Mouse (Mus musculus): ENCODE data around the gene Ptch1. TPM values are rescaled to one million over a fixed set of nuclear protein-coding genes. Genes with fewer than 3 reads are reported as not detected.
A peak's percentile ranks its signal among the peaks of the same experiment; 100 is the strongest.

Gene Ptch1
- polyA plus RNA-seq, 1 experiment, result 63.6 TPM

- TF ChIP-seq CTCF (IDR thresholded peaks at IDR 0.05; ENCODE audit: borderline replicate concordance, insufficient read depth, low read depth, low read length), result no peak
- TF ChIP-seq POLR2A (IDR thresholded peaks at IDR 0.05; ENCODE audit: borderline replicate concordance, insufficient read depth, low read length), result no peak
- under 1% methylated on average over 7 of the region's 7 CpGs for WGBS
- H3K27me3 ChIP-seq (ENCODE audit: control insufficient read depth, insufficient read depth, low read length), result no peaks in the 10 kb centered on the region
- 0 out of 2 replicates have a peak overlapping the region, but pooled peaks have one; percentile 98 for H3K27ac ChIP-seq (ENCODE audit: insufficient read depth, low read length)
- H3K4me3 ChIP-seq (replicated peaks; ENCODE audit: insufficient read depth, low read depth, low read length), result peak overlapping the region; percentile 73
- DNase-seq, result peak; percentile 35 to 39
- peaks cover 24% of the 10 kb centered on the region for H3K4me1 ChIP-seq (ENCODE audit: control insufficient read depth, insufficient read depth, low read length)
These were observed 11.0 kb downstream of the Ptch1 start for GRCm38 (mm10) chr13:63562141-63562971.

- WGBS, result 43% methylated on average over 8 of the region's 8 CpGs
- no peak overlapping the region for H3K27ac ChIP-seq (ENCODE audit: insufficient read depth, low read length)
- peak in 1 of 2 experiments; percentile 12 for DNase-seq
- no peak for TF ChIP-seq POLR2A (IDR thresholded peaks at IDR 0.05; ENCODE audit: borderline replicate concordance, insufficient read depth, low read length)
- TF ChIP-seq CTCF (IDR thresholded peaks at IDR 0.05; ENCODE audit: borderline replicate concordance, insufficient read depth, low read depth, low read length), result no peak
- peaks cover 35% of the 10 kb centered on the region for H3K4me1 ChIP-seq (ENCODE audit: control insufficient read depth, insufficient read depth, low read length)
- no peaks in the 10 kb centered on the region for H3K27me3 ChIP-seq (ENCODE audit: control insufficient read depth, insufficient read depth, low read length)
- H3K4me3 ChIP-seq (replicated peaks; ENCODE audit: insufficient read depth, low read depth, low read length), result no peak overlapping the region
These were observed 15.0 kb downstream of the Ptch1 start for GRCm38 (mm10) chr13:63558297-63558890.

- H3K4me3 ChIP-seq (replicated peaks; ENCODE audit: insufficient read depth, low read depth, low read length), result no peak overlapping the region
- TF ChIP-seq POLR2A (IDR thresholded peaks at IDR 0.05; ENCODE audit: borderline replicate concordance, insufficient read depth, low read length) (no peak), CTCF (IDR thresholded peaks at IDR 0.05; ENCODE audit: borderline replicate concordance, insufficient read depth, low read depth, low read length) (no peak)
- H3K4me1 ChIP-seq (ENCODE audit: control insufficient read depth, insufficient read depth, low read length), result peaks cover 45% of the 10 kb centered on the region
- no peak overlapping the region for H3K27ac ChIP-seq (ENCODE audit: insufficient read depth, low read length)
- WGBS, result 28% methylated on average over 1 of the region's 1 CpGs
- H3K27me3 ChIP-seq (ENCODE audit: control insufficient read depth, insufficient read depth, low read length), result no peaks in the 10 kb centered on the region
- no peak for DNase-seq
These were observed 17.0 kb downstream of the Ptch1 start for GRCm38 (mm10) chr13:63556431-63556830.

GRCm38 (mm10) chr13:63555885-63556284 is 17.5 kb downstream of the Ptch1 start:
- no peak for DNase-seq
- TF ChIP-seq CTCF (IDR thresholded peaks at IDR 0.05; ENCODE audit: borderline replicate concordance, insufficient read depth, low read depth, low read length), result no peak
- peaks cover 48% of the 10 kb centered on the region for H3K4me1 ChIP-seq (ENCODE audit: control insufficient read depth, insufficient read depth, low read length)
- H3K27me3 ChIP-seq (ENCODE audit: control insufficient read depth, insufficient read depth, low read length), result no peaks in the 10 kb centered on the region
- 12% methylated on average over 5 of the region's 5 CpGs for WGBS
- H3K27ac ChIP-seq (ENCODE audit: insufficient read depth, low read length), result no peak overlapping the region
- H3K4me3 ChIP-seq (replicated peaks; ENCODE audit: insufficient read depth, low read depth, low read length), result no peak overlapping the region

- WGBS, result 22% methylated on average over 11 of the region's 11 CpGs
- Histone ChIP-seq H3K27ac (ENCODE audit: insufficient read depth, low read length) (peak overlapping the region; percentile 63), H3K27me3 (ENCODE audit: control insufficient read depth, insufficient read depth, low read length) (no peaks in the 10 kb centered on the region), H3K4me3 (replicated peaks; ENCODE audit: insufficient read depth, low read depth, low read length) (peak overlapping the region; percentile 10), H3K4me1 (ENCODE audit: control insufficient read depth, insufficient read depth, low read length) (peaks cover 50% of the 10 kb centered on the region)
- no peak for DNase-seq
- no peak for TF ChIP-seq POLR2A (IDR thresholded peaks at IDR 0.05; ENCODE audit: borderline replicate concordance, insufficient read depth, low read length)
- TF ChIP-seq CTCF (IDR thresholded peaks at IDR 0.05; ENCODE audit: borderline replicate concordance, insufficient read depth, low read depth, low read length), result no peak
These were observed 18.8 kb downstream of the Ptch1 start for GRCm38 (mm10) chr13:63554569-63554968.

- TF ChIP-seq POLR2A (IDR thresholded peaks at IDR 0.05; ENCODE audit: borderline replicate concordance, insufficient read depth, low read length), result no peak
- TF ChIP-seq CTCF (IDR thresholded peaks at IDR 0.05; ENCODE audit: borderline replicate concordance, insufficient read depth, low read depth, low read length), result no peak
These were observed 20.0 kb downstream of the Ptch1 start for GRCm38 (mm10) chr13:63553436-63553835.

GRCm38 (mm10) chr13:63552291-63552932 is 21.0 kb downstream of the Ptch1 start:
- TF ChIP-seq CTCF (IDR thresholded peaks at IDR 0.05; ENCODE audit: borderline replicate concordance, insufficient read depth, low read depth, low read length) (no peak), POLR2A (IDR thresholded peaks at IDR 0.05; ENCODE audit: borderline replicate concordance, insufficient read depth, low read length) (peak; percentile 45; the same call in 1 of the 2 replicates)
- Histone ChIP-seq H3K27me3 (ENCODE audit: control insufficient read depth, insufficient read depth, low read length) (no peaks in the 10 kb centered on the region), H3K4me3 (replicated peaks; ENCODE audit: insufficient read depth, low read depth, low read length) (peak overlapping the region; percentile 16), H3K27ac (ENCODE audit: insufficient read depth, low read length) (peak overlapping the region; percentile 57), H3K4me1 (ENCODE audit: control insufficient read depth, insufficient read depth, low read length) (peaks cover 50% of the 10 kb centered on the region)
- peak; percentile 99 for DNase-seq
- 5% methylated on average over 10 of the region's 10 CpGs for WGBS

More at GRCm38 (mm10) chr13:63553436-63553835, 20.0 kb downstream of the Ptch1 start:
- Histone ChIP-seq H3K27me3 (ENCODE audit: control insufficient read depth, insufficient read depth, low read length) (no peaks in the 10 kb centered on the region), H3K4me3 (replicated peaks; ENCODE audit: insufficient read depth, low read depth, low read length) (peak overlapping the region; percentile 0), H3K27ac (ENCODE audit: insufficient read depth, low read length) (peak overlapping the region; percentile 57), H3K4me1 (ENCODE audit: control insufficient read depth, insufficient read depth, low read length) (peaks cover 49% of the 10 kb centered on the region)
- WGBS, result 5% methylated on average over 5 of the region's 5 CpGs
- peak; percentile 66 to 73 for DNase-seq
